Mouse (Mus musculus): ENCODE data around the gene Apoc3. TPM values are rescaled to one million over a fixed set of nuclear protein-coding genes. Genes with fewer than 3 reads are reported as not detected.

The Apoc3 gene
- total RNA-seq (2021), result 1 to 10 TPM; 7.9 to 8.0 TPM
- long read RNA-seq, experiment 1, partial matches to known transcripts, result 0 of 1 reads
- long read RNA-seq, experiment 1, other reads (novel, unspliced or antisense), result 0 of 1 reads
- long read RNA-seq, experiment 2, transcript Apoc3-201 (4 exons, 526 nt), result major isoform, 5 of 5 reads
- long read RNA-seq, experiment 2, partial matches to known transcripts, result 0 of 5 reads
- long read RNA-seq, experiment 2, other reads (novel, unspliced or antisense), result 0 of 5 reads

- no peak for DNase-seq (ENCODE audit: low spot score in 2 of 2)
These were observed at the start of gene Apoc3 for GRCm38 (mm10) chr9:46235596-46235648. Gene Apoc3 (minus strand): TSS chr9:46235636.

- DNase-seq (ENCODE audit: low spot score in 2 of 2), result peak; percentile 98 to 99
These were observed 47.4 kb upstream of the Apoc3 start, which contains the start of gene Bud13 for GRCm38 (mm10) chr9:46282631-46283436. Gene Bud13 (plus strand): TSS chr9:46283008.

- DNase-seq (ENCODE audit: low spot score in 2 of 2), result no peak
These were observed 39.1 kb upstream of the Apoc3 start for GRCm38 (mm10) chr9:46274494-46274893.

- DNase-seq (ENCODE audit: low spot score in 2 of 2), result peak; percentile 81 to 85
These were observed 37.4 kb upstream of the Apoc3 start, which contains the start of gene Zpr1 for GRCm38 (mm10) chr9:46272677-46273454. Gene Zpr1 (plus strand): TSS chr9:46273064.

- no peak for DNase-seq (ENCODE audit: low spot score in 2 of 2)
These were observed 36.6 kb upstream of the Apoc3 start for GRCm38 (mm10) chr9:46272070-46272469.

- DNase-seq (ENCODE audit: low spot score in 2 of 2), result no peak
These were observed 35.3 kb upstream of the Apoc3 start for GRCm38 (mm10) chr9:46270782-46271181.

GRCm38 (mm10) chr9:46269125-46269524, 33.7 kb upstream of the Apoc3 start:
- DNase-seq (ENCODE audit: low spot score in 2 of 2), result no peak

GRCm38 (mm10) chr9:46268343-46268873, 33.0 kb upstream of the Apoc3 start, which contains the start of gene Apoa5:
Gene Apoa5 (plus strand): TSS chr9:46268633.
- no peak for DNase-seq (ENCODE audit: low spot score in 2 of 2)

GRCm38 (mm10) chr9:46261131-46261530, 25.7 kb upstream of the Apoc3 start:
- DNase-seq (ENCODE audit: low spot score in 2 of 2), result no peak

- no peak for DNase-seq (ENCODE audit: low spot score in 2 of 2)
These were observed 23.7 kb upstream of the Apoc3 start for GRCm38 (mm10) chr9:46259111-46259510.

- no peak for DNase-seq (ENCODE audit: low spot score in 2 of 2)
These were observed 22.1 kb upstream of the Apoc3 start for GRCm38 (mm10) chr9:46257546-46257945.

GRCm38 (mm10) chr9:46256658-46257385, 21.4 kb upstream of the Apoc3 start:
- no peak for DNase-seq (ENCODE audit: low spot score in 2 of 2)

GRCm38 (mm10) chr9:46256177-46256576, 20.7 kb upstream of the Apoc3 start:
- no peak for DNase-seq (ENCODE audit: low spot score in 2 of 2)

- peak; percentile 55 to 62 for DNase-seq (ENCODE audit: low spot score in 2 of 2)
These were observed 11.4 kb upstream of the Apoc3 start for GRCm38 (mm10) chr9:46246752-46247324.

- no peak for DNase-seq (ENCODE audit: low spot score in 2 of 2)
These were observed 8.1 kb upstream of the Apoc3 start for GRCm38 (mm10) chr9:46243584-46243983.

- no peak for DNase-seq (ENCODE audit: low spot score in 2 of 2)
These were observed 7.7 kb upstream of the Apoc3 start for GRCm38 (mm10) chr9:46243122-46243521.

GRCm38 (mm10) chr9:46241818-46242217, 6.4 kb upstream of the Apoc3 start:
- DNase-seq (ENCODE audit: low spot score in 2 of 2), result no peak

- no peak for DNase-seq (ENCODE audit: low spot score in 2 of 2)
These were observed 5.2 kb upstream of the Apoc3 start, which contains the start of gene Apoa4 for GRCm38 (mm10) chr9:46240526-46241153. Gene Apoa4 (plus strand): TSS chr9:46240696.

- DNase-seq (ENCODE audit: low spot score in 2 of 2), result no peak
These were observed 3.4 kb upstream of the Apoc3 start for GRCm38 (mm10) chr9:46238850-46239249.

GRCm38 (mm10) chr9:46235649-46236048, 213 bp upstream of the Apoc3 start:
- no peak for DNase-seq (ENCODE audit: low spot score in 2 of 2)

Data from adrenal gland, adult 18-20 months (tissue).